Mouse (Mus musculus) limb, embryonic 11.5 days (tissue): ENCODE results near the gene Med9. TPM values are rescaled to one million over a fixed set of nuclear protein-coding genes. Genes with fewer than 3 reads are reported as not detected.
"Not testable (repeated sequence)": the region's sequence is repeated elsewhere in the genome, so short reads cannot be mapped to it uniquely, and the experiment has no call there.

Source experiments
- ATAC-seq: fragments of 200-750 bp; cut with Nextera tagmentation; 2 replicates; pipeline ENCODE4 v1.8.0; 2017; ENCODE audit warnings: low read depth; ENCODE audit not compliant: insufficient number of reproducible peaks, low FRiP score, low TSS enrichment
- DNase-seq: peaks from one replicate; pipeline ENCODE4 v3.0.0-alpha.2; 2015; ENCODE audit warnings: low spot score
- H3K27ac ChIP-seq: fragments of 300-500 bp; sonication (generic); replicated peaks from 2 replicates; pipeline ENCODE4 v1.5.1; 2014; ENCODE audit warnings: low read depth, mild to moderate bottlenecking, low read length
- H3K27me3 ChIP-seq: fragments of 300-500 bp; sonication (generic); 2 replicates; pipeline ENCODE4 v1.6.1; 2014; ENCODE audit warnings: mild to moderate bottlenecking, low read length, mixed read lengths; ENCODE audit not compliant: control insufficient read depth, insufficient read depth
- H3K36me3 ChIP-seq: fragments of 300-500 bp; sonication (generic); 2 replicates; pipeline ENCODE4 v1.6.1; 2014; ENCODE audit warnings: mild to moderate bottlenecking, low read length, moderate library complexity, mixed read lengths; ENCODE audit not compliant: control insufficient read depth, insufficient read depth
- H3K4me1 ChIP-seq: fragments of 300-500 bp; sonication (generic); 2 replicates; pipeline ENCODE4 v1.6.1; 2014; ENCODE audit warnings: low read length, mixed read lengths; ENCODE audit not compliant: control insufficient read depth, insufficient read depth
- H3K4me2 ChIP-seq: fragments of 300-500 bp; sonication (generic); 2 replicates; pipeline ENCODE4 v1.6.1; 2014; ENCODE audit warnings: low read depth, mild to moderate bottlenecking, moderate library complexity; ENCODE audit not compliant: severe bottlenecking
- H3K4me3 ChIP-seq: fragments of 300-500 bp; sonication (generic); 2 replicates; pipeline ENCODE4 v1.5.1; 2014; ENCODE audit warnings: low read depth, low read length
- H3K9ac ChIP-seq: fragments of 300-500 bp; sonication (generic); 2 replicates; pipeline ENCODE4 v1.6.1; 2014; ENCODE audit warnings: mild to moderate bottlenecking, low read length
- H3K9me3 ChIP-seq: fragments of 300-500 bp; sonication (generic); 2 replicates; pipeline ENCODE4 v1.6.1; 2016; ENCODE audit warnings: low read length; ENCODE audit not compliant: control insufficient read depth
- WGBS: fragments of 180-500 bp; shearing (Covaris S2); extraction: QIAGEN DNeasy Blood & Tissue Kit; methylation state at CpG from one replicate; pipeline ENCODE4 v1.1.7; 2014; 5-methylcytosine and 5-hydroxymethylcytosine counted together
- polyA plus RNA-seq: library from polyadenylated mRNA; unstranded; fragments of >200 nt; fragmentation: Nextera tagmentation; extraction: Ambion mirVana; gene quantifications from 2 replicates; pipeline ENCODE4 v1.2.1, GENCODE M21; 2014

Med9 gene
- polyA plus RNA-seq, 1 experiment from 2014 or later: 45.5 TPM

DNA sequence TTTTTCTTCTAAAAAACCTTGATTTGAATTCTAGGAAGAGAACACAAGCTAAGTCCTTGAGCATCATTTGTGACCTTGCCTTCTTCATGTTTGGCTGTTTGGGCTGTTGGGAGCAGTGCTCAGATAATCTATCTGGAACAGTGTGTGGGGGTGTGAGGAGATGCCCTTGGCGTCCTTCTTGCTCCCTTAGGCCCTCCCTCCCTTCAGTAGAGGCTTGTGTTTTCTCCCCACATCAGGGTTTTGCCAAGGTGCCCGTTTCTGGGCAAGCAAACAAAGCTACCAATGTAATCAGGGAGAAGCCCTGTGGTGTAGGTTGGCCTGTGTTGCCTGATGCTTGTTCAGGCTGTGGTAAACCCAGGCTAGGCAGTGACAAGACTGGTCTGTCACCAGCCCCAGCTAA, 10.4 kb upstream of the Med9 start:
- no peak overlapping the region for H3K4me2 ChIP-seq
- H3K36me3 ChIP-seq: no peaks in the 10 kb centered on the region
- ATAC-seq (no peak), DNase-seq (no peak)
- 44% methylated on average over 2 of the region's 2 CpGs for WGBS
- no peaks in the 10 kb centered on the region for H3K27me3 ChIP-seq
- no peak overlapping the region for H3K4me3 ChIP-seq
- no peaks in the 10 kb centered on the region for H3K9me3 ChIP-seq
- H3K27ac ChIP-seq: no peak overlapping the region
- H3K4me1 ChIP-seq: no peaks in the 10 kb centered on the region
- H3K9ac ChIP-seq: no peak overlapping the region

- Histone ChIP-seq H3K4me3 (no peak overlapping the region), H3K36me3 (no peaks in the 10 kb centered on the region), H3K27ac (no peak overlapping the region), H3K27me3 (no peaks in the 10 kb centered on the region), H3K9ac (no peak overlapping the region), H3K9me3 (no peaks in the 10 kb centered on the region), H3K4me2 (no peak overlapping the region), H3K4me1 (no peaks in the 10 kb centered on the region)
- ATAC-seq (no peak), DNase-seq (no peak)
- 81% methylated on average over 1 of the region's 1 CpGs for WGBS
Observed at GRCm38 (mm10) chr11:59939821-59940220, 8.2 kb upstream of the Med9 start.

GRCm38 (mm10) chr11:59940645-59941044, 7.4 kb upstream of the Med9 start:
- DNase-seq (no peak), ATAC-seq (no peak)
- Histone ChIP-seq H3K36me3 (no peaks in the 10 kb centered on the region), H3K4me1 (no peaks in the 10 kb centered on the region), H3K9ac (no peak overlapping the region), H3K27me3 (no peaks in the 10 kb centered on the region), H3K4me2 (no peak overlapping the region), H3K4me3 (no peak overlapping the region), H3K9me3 (no peaks in the 10 kb centered on the region), H3K27ac (no peak overlapping the region)
- 75% methylated on average over 3 of the region's 3 CpGs for WGBS

DNA sequence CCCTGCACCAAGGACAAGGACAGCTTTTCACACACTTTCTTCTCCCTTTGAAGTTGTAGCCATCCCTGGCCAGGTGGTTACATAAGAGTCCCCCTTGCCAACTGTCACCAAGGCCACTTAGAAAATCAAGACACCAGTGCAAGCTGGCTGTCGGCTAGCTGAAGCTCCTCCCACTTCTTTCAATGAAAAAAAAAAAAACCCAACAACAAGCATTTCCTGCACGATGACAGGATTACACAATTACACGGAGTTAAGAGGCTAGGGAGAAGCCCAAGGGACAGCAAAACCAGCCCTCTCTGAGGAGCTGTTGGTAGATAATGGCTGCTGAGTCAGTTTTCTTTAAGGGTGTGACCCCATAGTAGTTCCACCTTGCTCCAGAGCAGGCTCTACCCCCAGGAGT, 6.6 kb upstream of the Med9 start:
- H3K4me1 ChIP-seq: no peaks in the 10 kb centered on the region

DNA sequence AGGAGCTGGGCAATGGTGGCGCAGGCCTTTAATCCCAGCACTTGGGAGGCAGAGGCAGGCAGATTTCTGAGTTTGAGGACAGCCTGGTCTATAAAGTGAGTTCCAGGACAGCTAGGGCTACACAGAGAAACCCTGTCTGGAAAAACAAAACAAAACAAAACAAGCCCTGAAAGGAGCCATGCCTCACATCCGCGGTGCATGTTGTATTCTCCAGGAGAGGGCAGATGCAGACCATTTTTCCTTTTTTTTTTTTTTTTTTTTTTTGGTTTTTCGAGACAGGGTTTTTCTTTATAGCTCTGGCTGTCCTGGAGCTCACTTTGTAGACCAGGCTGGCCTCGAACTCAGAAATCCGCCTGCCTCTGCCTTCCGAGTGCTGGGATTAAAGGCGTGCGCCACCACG, 3.2 kb upstream of the Med9 start:
- H3K4me3 ChIP-seq, H3K27ac ChIP-seq, H3K9ac ChIP-seq, H3K27me3 ChIP-seq, H3K4me1 ChIP-seq, H3K4me2 ChIP-seq, H3K36me3 ChIP-seq, ATAC-seq, DNase-seq, H3K9me3 ChIP-seq: not testable (repeated sequence)
- 85% methylated on average over 9 of the region's 10 CpGs for WGBS

More for the DNA sequence above, 6.6 kb upstream of the Med9 start:
- Histone ChIP-seq H3K27me3 (no peaks in the 10 kb centered on the region), H3K9me3 (no peaks in the 10 kb centered on the region), H3K4me3 (no peak overlapping the region), H3K9ac (no peak overlapping the region; the same call in 1 of the 2 replicates), H3K36me3 (no peaks in the 10 kb centered on the region), H3K27ac (no peak overlapping the region), H3K4me2 (no peak overlapping the region)
- DNase-seq (no peak), ATAC-seq (no peak)
- WGBS: 35% methylated on average over 3 of the region's 3 CpGs

GRCm38 (mm10) chr11:59948401-59948767, 378 bp downstream of the Med9 start:
- Histone ChIP-seq H3K9ac (peak overlapping the region; percentile 85), H3K9me3 (no peaks in the 10 kb centered on the region), H3K4me2 (peak overlapping the region; percentile 83), H3K4me1 (no peaks in the 10 kb centered on the region), H3K4me3 (peak overlapping the region; percentile 86), H3K36me3 (no peaks in the 10 kb centered on the region), H3K27me3 (no peaks in the 10 kb centered on the region), H3K27ac (no peak overlapping the region)
- DNase-seq (no peak), ATAC-seq (peak; percentile 26; the same call in 1 of the 2 replicates)
- 4% methylated on average over 16 of the region's 16 CpGs for WGBS

DNA sequence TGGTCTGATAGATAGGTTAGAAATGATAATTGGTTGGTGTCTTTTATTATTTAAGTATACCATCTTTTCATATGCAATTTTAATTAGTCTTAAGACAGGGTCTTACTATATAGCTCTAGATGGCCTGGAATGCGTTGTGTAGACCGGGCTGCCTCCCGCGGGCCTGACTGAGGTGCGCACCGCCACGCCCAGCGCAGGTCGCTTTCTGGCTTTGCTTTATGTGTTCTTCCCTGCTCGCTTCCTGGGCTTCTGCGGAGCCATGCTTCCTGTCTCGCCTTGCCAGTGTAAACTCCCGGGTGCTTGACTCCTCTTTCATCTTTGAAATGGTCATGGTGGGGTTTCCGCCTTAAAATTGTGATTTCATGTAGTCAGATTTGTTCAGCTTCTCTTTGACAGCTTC, 4.9 kb downstream of the Med9 start:
- Histone ChIP-seq H3K4me1 (no peaks in the 10 kb centered on the region), H3K27me3 (no peaks in the 10 kb centered on the region), H3K9ac (no peak overlapping the region), H3K4me3 (no peak overlapping the region), H3K9me3 (no peaks in the 10 kb centered on the region), H3K4me2 (no peak overlapping the region), H3K36me3 (0 out of 2 replicates have a peak, but pooled peaks cover 2% of the 10 kb centered on the region), H3K27ac (no peak overlapping the region)
- ATAC-seq: no peak
- no peak for DNase-seq
- 86% methylated on average over 14 of the region's 14 CpGs for WGBS

- Histone ChIP-seq H3K9ac (no peak overlapping the region), H3K4me1 (peaks cover 4% of the 10 kb centered on the region; the same call in 1 of the 2 replicates), H3K36me3 (0 out of 2 replicates have a peak, but pooled peaks cover 4% of the 10 kb centered on the region), H3K9me3 (no peaks in the 10 kb centered on the region), H3K27me3 (no peaks in the 10 kb centered on the region), H3K27ac (no peak overlapping the region), H3K4me3 (no peak overlapping the region), H3K4me2 (no peak overlapping the region; the same call in 1 of the 2 replicates)
- ATAC-seq (no peak), DNase-seq (no peak)
- 63% methylated on average over 6 of the region's 6 CpGs for WGBS
Observed at GRCm38 (mm10) chr11:59956749-59957148, 8.7 kb downstream of the Med9 start.

DNA sequence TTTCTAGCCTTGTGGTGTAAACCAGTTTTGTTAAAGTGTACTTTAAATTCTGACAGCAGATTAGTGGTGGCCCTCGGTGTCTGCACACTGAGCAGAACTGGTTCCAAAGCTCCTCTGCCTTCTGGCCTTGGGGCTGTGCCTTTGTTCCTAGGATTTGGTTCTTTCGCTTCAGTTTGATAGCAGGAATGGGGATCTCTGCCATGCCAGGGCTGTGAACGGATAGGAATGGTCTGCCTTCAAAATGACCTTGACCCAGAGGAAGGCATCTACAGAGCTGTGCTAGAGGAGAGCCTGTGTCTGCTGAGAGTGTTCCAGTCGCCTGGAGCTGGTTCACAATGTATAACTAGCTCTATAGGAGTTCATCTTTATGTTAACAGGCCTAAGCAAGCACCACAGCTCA, 11.4 kb downstream of the Med9 start:
- ATAC-seq: no peak
- Histone ChIP-seq H3K36me3 (0 out of 2 replicates have a peak, but pooled peaks cover 4% of the 10 kb centered on the region), H3K4me3 (no peak overlapping the region), H3K4me2 (no peak overlapping the region), H3K27ac (no peak overlapping the region), H3K9ac (no peak overlapping the region), H3K4me1 (peaks cover 13% of the 10 kb centered on the region), H3K27me3 (peaks cover 14% of the 10 kb centered on the region), H3K9me3 (no peaks in the 10 kb centered on the region)
- no peak for DNase-seq
- WGBS: 84% methylated on average over 4 of the region's 4 CpGs
